Mouse (Mus musculus): Measurements from ENCODE around the gene Sh2d4b. TPM values are rescaled to one million over a fixed set of nuclear protein-coding genes. Genes with fewer than 3 reads are reported as not detected.
A peak's percentile ranks its signal among the peaks of the same experiment; 100 is the strongest.

Sh2d4b gene
- total and polyA plus RNA-seq, 3 experiments = 0.12 to 0.26 TPM; not detected in 1

GRCm38 (mm10) chr14:40889181-40889580, 3.9 kb downstream of the Sh2d4b start:
- no peaks in the 10 kb centered on the region for H3K9me3 ChIP-seq (replicated peaks; ENCODE audit: insufficient read depth, low read length)
- no peak overlapping the region for H3K27ac ChIP-seq (ENCODE audit: control insufficient read depth, low read depth, low read length)
- H3K9ac ChIP-seq (ENCODE audit: control insufficient read depth, low read depth, low read length, poor library complexity, severe bottlenecking) = no peak overlapping the region
- H3K27me3 ChIP-seq (ENCODE audit: control insufficient read depth in 1 of 2, insufficient read depth in 2 of 2, low read length in 2 of 2) = no peaks in the 10 kb centered on the region
- H3K79me2 ChIP-seq (ENCODE audit: control insufficient read depth, insufficient read depth, low read length, poor library complexity) = no peaks in the 10 kb centered on the region
- H3K36me3 ChIP-seq (ENCODE audit: control insufficient read depth in 1 of 2, insufficient read depth in 2 of 2, low read length in 2 of 2) = peaks cover 0 to 12% of the 10 kb centered on the region in 2 experiments; a peak in 2 of 4 replicates
- H3K4me3 ChIP-seq (ENCODE audit: control insufficient read depth in 1 of 2, insufficient read depth in 1 of 2, low read depth in 2 of 2, low read length in 2 of 2) = no peak overlapping the region
- no peak for TF ChIP-seq KAT2A (conservative IDR thresholded peaks at IDR 0.05; ENCODE audit: low read depth, low read length)
- no peak for TF ChIP-seq UBTF (IDR thresholded peaks at IDR 0.05; ENCODE audit: borderline replicate concordance, insufficient read depth, low read depth, low read length)
- TF ChIP-seq ZNF384 (IDR thresholded peaks at IDR 0.05; ENCODE audit: low read depth, low read length) = no peak
- TF ChIP-seq RCOR1 (IDR thresholded peaks at IDR 0.05; ENCODE audit: low read depth, low read length) = no peak
- no peak for TF ChIP-seq ETS1 (IDR thresholded peaks at IDR 0.05; ENCODE audit: low read depth, low read length)
- TF ChIP-seq EP300 (IDR thresholded peaks at IDR 0.05; ENCODE audit: low read depth in 1 of 2, low read length in 2 of 2) = no peak
- TF ChIP-seq CHD1 (IDR thresholded peaks at IDR 0.05; ENCODE audit: low read depth, low read length) = no peak
- TF ChIP-seq SMC3 (IDR thresholded peaks at IDR 0.05; ENCODE audit: low read depth, low read length) = no peak
- TF ChIP-seq MYC (IDR thresholded peaks at IDR 0.05; ENCODE audit: low read depth, low read length) = no peak
- TF ChIP-seq NELFE (IDR thresholded peaks at IDR 0.05; ENCODE audit: low read depth, low read length) = no peak
- TF ChIP-seq USF1 (IDR thresholded peaks at IDR 0.05; ENCODE audit: low read depth, low read length) = no peak
- no peak for TF ChIP-seq CTCF (IDR thresholded peaks at IDR 0.05 in 2 of 3, conservative IDR thresholded peaks at IDR 0.05 in 1 of 3; ENCODE audit: control insufficient read depth in 1 of 3, insufficient read depth in 1 of 3, low read depth in 2 of 3, low read length in 3 of 3, poor library complexity in 1 of 3, severe bottlenecking in 1 of 3)
- TF ChIP-seq POLR2AphosphoS5 (IDR thresholded peaks at IDR 0.05; ENCODE audit: borderline replicate concordance, low read depth, low read length) = no peak
- TF ChIP-seq E2F4 (IDR thresholded peaks at IDR 0.05; ENCODE audit: borderline replicate concordance, low read depth, low read length) = no peak
- no peak for TF ChIP-seq GABPA (IDR thresholded peaks at IDR 0.05; ENCODE audit: low read depth, low read length)
- no peak for TF ChIP-seq TBP (IDR thresholded peaks at IDR 0.05; ENCODE audit: low read depth, low read length)
- TF ChIP-seq USF2 (IDR thresholded peaks at IDR 0.05; ENCODE audit: borderline replicate concordance in 1 of 2, insufficient read depth in 1 of 2, low read depth in 1 of 2, low read length in 2 of 2) = no peak
- TF ChIP-seq HCFC1 (IDR thresholded peaks at IDR 0.05; ENCODE audit: low read depth, low read length) = no peak
- DNase-seq (ENCODE audit: low read depth, low spot score) = no peak
- H3K4me1 ChIP-seq (ENCODE audit: control insufficient read depth in 1 of 2, insufficient read depth in 2 of 2, low read length in 2 of 2) = peaks cover 6 to 7% of the 10 kb centered on the region in 2 experiments

- peaks cover 0 to 12% of the 10 kb centered on the region in 2 experiments; a peak in 2 of 4 replicates for H3K36me3 ChIP-seq (ENCODE audit: control insufficient read depth in 1 of 2, insufficient read depth in 2 of 2, low read length in 2 of 2)
- no peaks in the 10 kb centered on the region for H3K9me3 ChIP-seq (replicated peaks; ENCODE audit: insufficient read depth, low read length)
- H3K27ac ChIP-seq (ENCODE audit: control insufficient read depth, low read depth, low read length) = no peak overlapping the region
- H3K9ac ChIP-seq (ENCODE audit: control insufficient read depth, low read depth, low read length, poor library complexity, severe bottlenecking) = no peak overlapping the region
- H3K4me3 ChIP-seq (ENCODE audit: control insufficient read depth in 1 of 2, insufficient read depth in 1 of 2, low read depth in 2 of 2, low read length in 2 of 2) = no peak overlapping the region
- peaks cover 6 to 7% of the 10 kb centered on the region in 2 experiments for H3K4me1 ChIP-seq (ENCODE audit: control insufficient read depth in 1 of 2, insufficient read depth in 2 of 2, low read length in 2 of 2)
- no peaks in the 10 kb centered on the region for H3K79me2 ChIP-seq (ENCODE audit: control insufficient read depth, insufficient read depth, low read length, poor library complexity)
- DNase-seq (ENCODE audit: low read depth, low spot score) = peak; percentile 46
- H3K27me3 ChIP-seq (ENCODE audit: control insufficient read depth in 1 of 2, insufficient read depth in 2 of 2, low read length in 2 of 2) = no peaks in the 10 kb centered on the region
- TF ChIP-seq USF1 (IDR thresholded peaks at IDR 0.05; ENCODE audit: low read depth, low read length) (no peak), ZNF384 (IDR thresholded peaks at IDR 0.05; ENCODE audit: low read depth, low read length) (no peak), CTCF (IDR thresholded peaks at IDR 0.05 in 2 of 3, conservative IDR thresholded peaks at IDR 0.05 in 1 of 3; ENCODE audit: control insufficient read depth in 1 of 3, insufficient read depth in 1 of 3, low read depth in 2 of 3, low read length in 3 of 3, poor library complexity in 1 of 3, severe bottlenecking in 1 of 3) (no peak), TCF12 (IDR thresholded peaks at IDR 0.05; ENCODE audit: low read depth, low read length) (peak; percentile 63; the same call in 1 of the 2 replicates), POLR2AphosphoS5 (IDR thresholded peaks at IDR 0.05; ENCODE audit: borderline replicate concordance, low read depth, low read length) (no peak), NRF1 (IDR thresholded peaks at IDR 0.05; ENCODE audit: insufficient read depth, low read depth, low read length, poor library complexity, severe bottlenecking) (no peak), GATA1 (IDR thresholded peaks at IDR 0.05; ENCODE audit: low read depth, low read length) (peak; percentile 42; the same call in 1 of the 2 replicates), E2F4 (IDR thresholded peaks at IDR 0.05; ENCODE audit: borderline replicate concordance, low read depth, low read length) (no peak), NELFE (IDR thresholded peaks at IDR 0.05; ENCODE audit: low read depth, low read length) (no peak), MYB (IDR thresholded peaks at IDR 0.05; ENCODE audit: low read depth, low read length) (no peak), SMC3 (IDR thresholded peaks at IDR 0.05; ENCODE audit: low read depth, low read length) (no peak), BHLHE40 (IDR thresholded peaks at IDR 0.05; ENCODE audit: borderline replicate concordance, low read depth, low read length) (no peak), POLR2A (IDR thresholded peaks at IDR 0.05; ENCODE audit: control insufficient read depth in 1 of 2, insufficient read depth in 1 of 2, low read depth in 1 of 2, low read length in 2 of 2, poor library complexity in 1 of 2) (no peak), ZC3H11A (IDR thresholded peaks at IDR 0.05; ENCODE audit: low read depth, low read length) (no peak), GABPA (IDR thresholded peaks at IDR 0.05; ENCODE audit: low read depth, low read length) (no peak), ZKSCAN1 (IDR thresholded peaks at IDR 0.05; ENCODE audit: low read depth, low read length) (no peak), MYC (IDR thresholded peaks at IDR 0.05; ENCODE audit: low read depth, low read length) (no peak), EP300 (IDR thresholded peaks at IDR 0.05; ENCODE audit: low read depth in 1 of 2, low read length in 2 of 2) (peak; percentile 52 to 68), RAD21 (IDR thresholded peaks at IDR 0.05; ENCODE audit: low read depth, low read length) (no peak)
Observed at GRCm38 (mm10) chr14:40886428-40887202, 6.5 kb downstream of the Sh2d4b start.
